Mouse (Mus musculus): ENCODE measurements around the gene Gclc.

The Gclc gene

DNA sequence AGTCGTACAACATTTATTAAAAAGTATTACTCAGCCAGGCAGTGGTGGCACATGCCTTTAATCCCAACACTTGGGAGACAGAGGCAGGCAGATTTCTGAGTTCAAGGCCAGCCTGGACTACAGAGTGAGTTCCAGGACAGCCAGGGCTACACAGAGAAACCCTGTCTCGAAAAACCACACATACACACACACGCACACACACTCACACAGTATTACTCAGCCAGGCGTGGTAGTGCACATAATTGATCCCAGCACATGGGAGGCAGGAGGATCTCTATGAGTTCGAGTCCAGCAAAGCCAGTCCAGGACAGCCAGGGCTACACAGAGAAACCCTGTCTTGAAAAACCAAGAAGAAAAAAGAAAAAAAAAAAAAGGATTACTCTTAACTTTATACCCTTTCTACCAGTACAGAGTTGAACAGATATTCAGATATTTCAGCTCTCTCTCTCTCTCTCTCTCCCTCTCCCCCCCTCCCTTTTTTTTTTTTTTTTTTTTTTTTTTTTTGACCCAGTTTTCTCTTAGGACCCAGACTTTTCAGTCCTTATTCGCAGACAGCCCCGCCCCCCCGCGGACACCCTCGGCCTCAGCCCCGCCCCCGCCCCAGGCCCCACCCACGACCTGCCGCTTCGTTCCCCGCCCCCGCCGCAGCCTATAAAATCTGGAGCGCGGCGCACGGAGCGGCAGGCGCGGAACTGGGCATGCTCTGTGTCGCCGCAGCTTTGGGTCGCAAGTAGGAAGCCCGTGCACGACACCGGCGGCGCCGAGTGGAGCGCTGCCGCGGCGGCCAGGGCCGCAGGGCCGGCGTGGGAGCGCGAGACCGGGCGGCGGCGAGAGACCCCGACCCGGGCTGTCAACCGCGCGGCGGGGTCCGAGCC, at the start of gene Gclc:
Gclc (plus strand) TSS at position 683 of the 875 bp plus-strand sequence.
- peak; percentile 97 for DNase-seq

DNA sequence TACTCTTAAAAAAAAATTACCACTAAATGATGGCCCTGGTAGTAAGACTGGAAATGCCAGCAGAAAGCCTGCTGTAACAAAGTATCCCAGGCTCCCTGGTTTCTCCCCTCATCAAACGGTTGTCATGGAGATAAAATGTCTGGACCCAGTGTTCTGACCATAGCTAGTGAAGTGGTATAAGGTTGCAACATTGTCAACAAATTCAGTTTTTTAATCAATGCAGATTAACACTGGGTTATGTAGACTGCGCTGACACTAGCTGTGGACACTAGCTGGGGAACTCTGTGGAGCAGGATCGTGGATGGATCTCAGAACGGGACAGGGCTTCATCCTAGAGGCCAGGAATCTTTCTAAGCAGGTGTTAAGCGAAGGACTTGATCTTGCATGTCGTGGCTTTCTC, 47.8 kb upstream of the Gclc start:
- no peak for DNase-seq

DNA sequence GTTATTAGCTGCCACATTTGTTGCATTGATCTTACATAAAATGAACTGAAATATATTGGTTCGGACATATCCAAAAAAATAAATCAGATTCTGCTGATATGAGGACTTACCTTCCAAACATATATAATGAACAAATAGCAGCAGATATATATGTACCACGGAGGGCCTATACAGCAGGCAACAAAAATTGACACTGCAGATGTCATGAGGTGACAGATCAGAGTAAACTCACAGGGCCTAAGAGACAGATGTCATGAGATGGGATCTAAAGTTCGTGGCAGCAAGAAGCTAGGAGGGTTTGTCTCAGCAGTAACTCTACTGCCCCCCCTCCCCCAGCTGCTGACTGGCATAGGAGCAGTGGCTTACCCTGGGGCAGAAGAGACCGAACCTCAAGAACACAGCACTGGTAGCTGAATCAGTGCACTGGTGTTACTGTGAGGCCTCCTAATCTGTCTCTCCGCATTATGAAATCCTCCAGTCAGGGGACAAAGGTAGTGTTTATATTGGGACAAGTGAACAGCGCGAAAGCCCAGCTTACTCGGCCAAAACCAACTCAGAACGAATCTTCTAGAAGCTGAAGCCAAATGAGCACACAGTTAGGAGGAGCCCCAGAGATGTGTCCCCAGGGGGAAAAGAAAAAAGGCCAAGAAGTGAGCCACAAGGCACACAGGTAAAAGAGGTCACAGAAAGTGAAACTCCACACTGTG, 46.7 kb upstream of the Gclc start:
- no peak for DNase-seq

DNA sequence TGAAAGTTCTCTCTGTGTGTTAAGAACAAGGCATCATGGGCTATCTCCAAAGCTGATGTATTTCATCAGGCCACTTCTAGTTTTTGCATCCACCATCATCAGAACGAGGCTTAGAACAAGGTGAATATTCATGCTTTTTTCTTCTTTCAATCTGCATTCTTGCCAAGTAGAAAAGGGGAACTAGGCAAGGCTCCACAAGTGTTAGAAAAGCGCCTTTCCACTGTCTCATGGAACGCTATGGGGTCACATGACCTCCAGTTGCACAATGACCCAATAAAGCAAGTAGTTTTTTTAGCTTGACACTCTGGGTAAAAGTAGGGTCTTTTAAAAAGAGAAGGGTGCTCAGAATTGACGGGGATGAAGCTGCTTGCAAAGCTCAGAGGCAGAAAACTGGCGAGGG, 45.4 kb upstream of the Gclc start:
- no peak for DNase-seq

DNA sequence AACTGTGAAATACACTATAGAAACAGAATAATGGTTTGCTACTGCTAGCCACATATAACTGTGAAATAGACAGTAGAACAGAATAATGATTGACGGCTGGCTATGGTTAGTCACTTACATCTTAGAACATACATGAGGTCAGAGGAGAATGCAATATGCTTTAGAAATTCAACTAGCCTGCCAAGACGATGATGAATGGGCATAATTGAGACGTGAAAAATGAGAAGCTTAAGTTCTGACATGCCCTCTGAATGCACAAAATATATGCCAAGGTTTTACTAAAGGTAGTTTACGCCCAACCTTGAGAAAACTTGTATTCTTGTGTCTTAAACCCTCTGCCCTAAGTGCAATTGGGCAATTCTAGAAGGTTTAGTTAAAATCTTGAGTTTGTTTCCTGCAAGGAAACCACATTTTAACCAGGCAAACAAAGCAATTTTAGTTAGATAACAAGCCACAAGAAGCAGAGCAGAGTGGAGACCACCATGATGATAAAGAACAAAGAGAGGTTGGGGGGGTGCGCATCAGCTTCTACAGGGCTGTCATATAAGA, 43.2 kb upstream of the Gclc start:
- DNase-seq: no peak

DNA sequence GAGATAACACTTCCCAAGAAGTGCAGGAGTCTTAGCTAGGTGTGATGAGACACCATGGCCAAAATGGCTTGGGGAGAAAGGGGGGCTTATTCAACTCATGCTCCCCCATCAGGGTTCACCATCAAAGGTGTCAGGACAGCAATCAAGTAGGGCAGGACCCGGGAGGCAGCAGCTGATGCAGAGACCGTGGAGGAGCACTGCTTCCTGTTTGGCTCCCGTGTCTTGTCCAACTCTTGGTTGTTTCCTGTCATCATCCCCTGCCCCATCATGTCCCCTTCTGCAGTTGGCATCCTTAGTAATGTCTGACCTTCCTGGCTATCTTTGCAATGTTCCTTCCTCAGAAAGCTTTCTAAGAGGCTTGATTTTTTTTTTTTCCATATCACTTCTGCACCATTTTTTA, 41.5 kb upstream of the Gclc start:
- no peak for DNase-seq

DNA sequence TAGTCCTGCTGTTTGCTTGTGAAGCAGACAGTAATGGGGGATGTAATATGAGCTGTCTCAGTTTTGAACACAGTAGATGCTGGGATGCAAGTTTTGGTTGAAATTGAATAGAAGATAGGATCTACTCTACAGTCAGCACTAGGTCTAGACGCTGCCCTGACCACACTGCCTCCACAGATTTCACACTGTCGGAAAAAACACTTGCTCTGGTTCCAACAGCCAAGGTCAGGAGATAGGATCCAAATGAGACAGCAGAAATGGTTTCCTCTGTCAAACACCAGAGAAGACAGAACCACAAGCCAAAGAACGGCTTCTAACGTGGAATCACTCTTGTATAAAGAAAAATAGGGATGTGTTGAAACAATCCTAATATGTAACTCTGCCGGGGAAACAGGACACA, 41.0 kb upstream of the Gclc start:
- DNase-seq: no peak

DNA sequence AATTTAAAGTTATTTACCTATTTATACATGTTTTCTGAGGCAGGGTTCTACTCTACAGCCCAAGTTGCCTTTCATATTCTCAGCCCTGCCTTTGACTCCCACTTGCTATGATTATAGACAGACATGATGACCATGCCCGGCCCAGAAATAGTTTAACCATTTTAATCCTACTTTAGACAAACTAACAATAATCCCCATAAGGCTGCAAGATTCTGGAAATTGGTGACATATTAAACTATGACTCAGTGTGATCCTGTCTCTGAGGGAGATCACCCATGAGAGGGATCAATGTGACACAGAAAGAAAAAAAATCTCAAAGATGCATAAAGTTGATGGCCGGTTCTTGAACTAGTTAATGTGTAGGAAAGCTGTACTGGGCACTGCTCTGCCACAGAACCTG, 39.1 kb upstream of the Gclc start:
- DNase-seq: no peak

DNA sequence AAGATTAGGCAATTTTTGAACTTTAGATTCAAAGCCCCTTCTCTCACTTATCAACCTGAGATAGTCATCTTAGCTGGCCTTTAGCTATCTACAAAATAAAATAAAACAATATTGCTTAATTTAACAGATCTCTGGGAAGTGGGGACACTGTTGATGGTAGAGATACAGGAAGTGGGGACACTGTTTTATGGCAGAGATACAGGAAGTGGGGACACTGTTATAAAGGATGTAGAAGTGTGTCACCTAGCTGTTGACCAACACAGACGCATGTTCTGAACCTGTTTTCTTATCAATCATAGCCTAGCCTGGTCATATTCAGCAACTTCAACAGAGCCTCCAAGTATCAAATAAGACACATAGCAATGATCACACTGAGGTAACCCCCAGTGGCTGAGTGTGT, 38.3 kb upstream of the Gclc start:
- no peak for DNase-seq

DNA sequence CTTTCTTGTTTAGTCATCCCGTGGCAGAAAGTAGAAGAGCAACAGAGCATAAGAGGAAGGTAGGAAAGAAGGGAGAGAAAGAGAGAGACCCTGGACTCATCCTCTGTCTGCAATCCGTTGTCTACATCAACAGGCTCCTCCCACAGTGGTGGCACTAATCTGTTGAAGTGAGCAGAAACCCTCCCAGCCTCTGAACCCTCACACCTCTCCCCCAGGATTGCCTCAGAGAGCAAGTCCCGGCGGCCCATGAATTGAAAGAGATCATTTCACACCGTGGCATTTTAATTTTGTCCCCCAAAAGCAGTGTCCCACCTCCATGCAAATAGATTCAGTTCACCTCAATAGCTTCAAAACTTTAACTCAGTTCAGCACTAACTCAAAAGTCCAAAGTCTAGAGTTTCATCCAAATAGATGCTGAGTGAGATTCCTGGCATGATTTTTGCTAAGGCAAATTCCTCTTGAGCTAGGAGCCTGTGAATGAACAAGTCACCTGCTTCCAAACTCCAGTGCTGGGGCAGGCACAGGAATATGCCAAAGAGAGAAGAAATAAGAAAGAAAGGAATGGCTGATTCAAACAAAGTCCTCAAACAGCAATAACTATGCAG, 36.4 kb upstream of the Gclc start:
- peak; percentile 58 for DNase-seq

DNA sequence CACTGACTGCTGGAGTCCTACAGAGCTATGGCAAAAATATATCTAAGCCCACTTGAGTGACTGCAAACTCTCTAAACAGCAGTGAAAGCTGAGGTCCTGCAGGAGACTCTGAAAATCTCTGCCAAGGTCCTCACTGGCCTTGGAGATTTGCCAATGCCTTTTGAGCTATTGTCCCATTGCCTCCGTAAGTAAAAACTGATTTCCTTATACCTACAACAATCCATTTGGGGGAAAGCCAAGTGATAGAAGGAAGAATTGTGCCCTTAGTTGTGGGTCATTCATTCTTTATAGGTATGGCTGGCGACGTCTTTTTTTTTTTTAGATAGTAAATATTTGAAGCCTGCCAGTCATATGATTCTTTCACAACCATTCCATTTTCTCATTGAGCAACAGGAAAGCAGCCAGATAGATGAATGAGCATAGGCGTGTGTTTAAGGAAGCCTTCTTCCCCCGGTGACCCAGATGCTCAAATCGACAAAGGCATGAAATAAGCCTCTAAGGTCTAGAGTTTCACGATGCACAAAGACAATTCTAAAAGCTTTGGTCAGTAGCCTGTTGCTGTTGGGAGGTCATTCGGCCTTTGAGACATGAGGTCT, 35.4 kb upstream of the Gclc start:
- DNase-seq: no peak

DNA sequence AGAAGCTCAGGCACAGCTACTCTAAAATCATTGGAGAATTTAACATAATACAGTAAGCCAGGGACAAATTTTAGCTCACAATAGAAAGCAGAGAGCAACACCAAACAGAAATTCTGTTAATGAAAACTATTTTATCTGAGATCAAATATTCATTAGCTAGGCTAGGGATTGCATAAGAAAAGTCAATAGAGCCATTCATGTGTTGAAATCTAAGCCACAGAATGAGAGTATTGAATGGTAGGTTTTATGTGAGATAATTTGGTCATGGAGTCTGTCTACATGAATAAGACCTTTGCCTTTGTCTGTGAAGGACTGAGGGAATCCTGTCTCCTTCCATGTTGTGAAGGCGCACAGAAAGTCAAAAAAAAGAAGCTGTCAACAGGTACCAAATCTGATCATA, 34.7 kb upstream of the Gclc start:
- no peak for DNase-seq

DNA sequence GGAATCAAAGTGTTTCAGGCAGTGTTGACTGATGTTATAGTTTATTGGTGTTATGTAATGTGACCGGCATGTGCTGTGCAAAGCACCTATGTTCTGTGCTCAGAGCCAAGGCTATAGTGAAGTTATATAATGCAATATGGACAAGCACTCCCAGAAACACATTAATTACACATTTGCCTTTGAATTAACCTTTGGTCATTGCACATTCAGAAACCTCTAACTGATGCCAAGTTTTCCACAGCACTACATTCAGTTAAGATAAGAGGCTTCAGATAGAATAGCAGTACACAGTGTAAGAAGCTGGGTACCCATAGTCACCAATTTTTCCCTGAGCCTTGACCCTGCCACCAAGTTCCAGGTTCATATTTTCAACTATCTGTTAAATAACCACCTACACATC, 32.0 kb upstream of the Gclc start:
- DNase-seq: no peak

DNA sequence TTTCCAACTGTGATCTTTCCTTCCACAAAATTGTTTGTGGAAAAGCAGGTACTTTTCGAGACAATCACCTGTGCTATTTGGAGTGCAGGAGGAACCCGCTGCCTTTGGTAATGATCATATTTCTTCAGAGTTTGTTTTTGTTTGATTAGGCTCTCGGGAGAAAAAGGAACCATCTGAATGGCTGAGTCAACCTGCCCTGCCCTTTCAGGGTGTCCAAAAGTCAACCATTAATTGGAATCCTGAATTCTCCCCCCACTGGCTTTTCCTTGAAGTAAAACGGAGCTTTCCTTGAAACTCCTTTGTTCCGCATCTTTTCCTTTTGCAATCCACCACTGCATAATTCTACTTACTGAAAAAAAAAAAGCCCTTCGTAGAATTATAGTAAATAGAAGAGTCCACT, 30.1 kb upstream of the Gclc start:
- no peak for DNase-seq

DNA sequence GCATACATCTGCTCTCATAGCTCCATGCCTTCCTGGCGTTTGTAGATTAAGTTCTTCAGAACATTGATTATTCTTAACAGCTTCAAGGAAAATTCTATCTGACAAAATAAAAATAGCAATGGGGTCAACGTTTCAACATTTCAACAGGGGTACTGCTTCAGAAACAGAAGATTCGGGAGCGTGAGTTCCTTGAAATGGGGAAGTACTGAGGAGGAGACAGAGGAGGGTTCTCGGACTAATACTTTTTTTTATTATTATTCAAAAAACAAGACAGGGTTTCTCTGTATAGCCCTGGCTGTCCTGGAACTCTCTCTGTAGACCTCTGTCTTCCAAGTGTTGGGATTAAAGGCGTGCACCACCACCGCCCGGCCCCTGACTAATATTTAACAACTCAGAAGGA, 28.9 kb upstream of the Gclc start:
- no peak for DNase-seq

DNA sequence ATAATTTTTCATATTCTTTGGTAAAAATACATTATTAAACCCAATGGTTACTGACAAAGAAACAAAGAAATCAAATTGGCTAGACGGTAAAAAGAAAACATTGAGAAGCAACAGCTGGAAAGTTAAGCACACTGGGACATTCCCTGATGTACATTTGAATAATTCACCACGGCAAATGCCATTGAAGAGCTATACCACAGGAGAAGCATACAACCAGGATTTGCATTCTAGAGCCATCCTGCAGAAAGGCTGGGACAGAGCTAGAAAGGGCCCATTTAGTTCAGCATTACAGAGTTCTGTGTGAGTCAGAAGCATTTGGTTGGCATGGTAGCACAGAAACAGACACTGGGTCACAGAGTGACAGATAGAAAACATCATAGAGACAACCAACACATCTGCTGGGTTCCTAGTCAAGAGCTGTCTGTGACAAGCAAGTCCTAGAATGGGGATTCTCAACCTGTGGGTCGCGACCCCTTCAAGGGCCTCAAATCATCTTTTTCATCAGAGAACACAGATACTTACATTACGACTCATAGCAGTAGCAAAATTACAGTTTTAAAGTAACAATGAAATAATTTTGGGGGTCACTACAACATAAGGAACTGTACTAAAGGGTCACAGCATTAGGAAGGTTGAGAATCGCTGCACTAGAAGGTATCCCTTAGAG, 28.2 kb upstream of the Gclc start:
- no peak for DNase-seq

DNA sequence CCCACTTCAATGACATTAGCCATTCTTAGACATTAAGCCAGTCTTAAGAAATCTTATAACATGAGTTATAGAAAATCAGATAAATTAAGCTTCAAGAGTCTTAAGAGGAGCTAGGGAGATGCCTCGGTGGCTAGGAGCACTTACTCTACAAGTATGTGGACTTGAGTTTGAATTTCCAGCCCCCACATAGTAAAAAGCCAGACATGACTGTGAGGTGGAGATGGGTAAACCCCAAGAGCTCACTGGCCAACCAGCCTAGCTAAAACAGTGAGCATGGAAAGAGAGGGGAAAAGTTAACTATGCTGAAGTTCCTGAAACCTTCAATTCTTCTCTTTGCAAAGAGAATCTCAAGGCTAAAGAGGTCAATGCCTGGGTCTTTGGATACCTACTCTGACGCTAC, 27.3 kb upstream of the Gclc start:
- DNase-seq: no peak

DNA sequence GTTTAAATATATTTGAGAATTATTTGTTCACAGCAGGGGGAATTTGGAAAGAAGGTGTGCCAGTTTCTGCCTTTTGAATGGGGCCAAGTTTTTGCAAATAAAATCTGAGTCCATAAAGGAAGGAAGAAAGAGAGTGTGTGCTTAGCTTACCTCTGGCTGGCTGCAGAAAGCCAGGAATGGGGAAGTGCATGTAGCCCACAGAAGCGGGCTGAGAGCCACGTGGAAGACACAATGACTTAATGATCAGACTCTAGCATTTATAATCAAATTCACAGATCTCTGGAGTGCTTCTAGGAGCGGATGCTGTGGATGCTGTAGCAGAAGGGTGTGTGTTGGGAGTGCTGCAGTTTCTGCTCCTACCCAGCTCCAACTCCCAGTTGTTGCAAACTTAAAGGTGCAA, 22.3 kb upstream of the Gclc start:
- DNase-seq: no peak

DNA sequence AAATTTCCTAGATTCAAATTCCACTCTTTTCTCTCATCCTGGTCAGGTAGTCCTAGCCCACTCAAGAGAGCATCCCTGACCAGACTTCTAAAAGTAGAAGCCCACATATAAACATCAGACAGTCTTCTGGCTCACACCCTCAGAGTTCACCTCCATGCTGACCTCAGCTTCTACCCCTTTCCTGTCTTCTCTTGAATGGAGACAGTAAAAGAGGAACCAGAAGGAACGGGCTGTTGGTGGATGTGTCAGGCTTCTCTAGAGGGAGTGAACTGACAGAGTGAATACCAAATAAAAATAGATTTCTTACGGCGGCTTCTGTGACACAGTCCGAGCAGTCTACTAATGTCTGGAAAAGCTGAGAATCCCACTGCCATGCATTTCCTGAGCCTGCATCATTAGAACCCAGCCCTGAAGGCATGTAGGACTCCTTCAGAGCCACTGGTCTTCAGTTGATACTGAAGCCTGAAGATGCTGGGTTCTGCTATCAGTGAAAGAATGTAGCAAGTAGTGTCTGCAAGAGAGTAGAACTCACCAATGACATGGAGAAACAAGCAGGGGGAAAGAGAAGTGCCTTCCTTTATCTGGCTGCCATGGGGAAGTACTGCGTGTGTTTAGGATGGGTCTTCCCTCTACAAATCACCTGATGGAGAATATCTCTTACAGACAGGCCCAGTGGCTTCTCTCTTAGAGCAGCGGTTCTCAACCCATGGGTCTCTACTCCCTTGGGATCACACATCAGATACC, 16.9 kb upstream of the Gclc start:
- no peak for DNase-seq

DNA sequence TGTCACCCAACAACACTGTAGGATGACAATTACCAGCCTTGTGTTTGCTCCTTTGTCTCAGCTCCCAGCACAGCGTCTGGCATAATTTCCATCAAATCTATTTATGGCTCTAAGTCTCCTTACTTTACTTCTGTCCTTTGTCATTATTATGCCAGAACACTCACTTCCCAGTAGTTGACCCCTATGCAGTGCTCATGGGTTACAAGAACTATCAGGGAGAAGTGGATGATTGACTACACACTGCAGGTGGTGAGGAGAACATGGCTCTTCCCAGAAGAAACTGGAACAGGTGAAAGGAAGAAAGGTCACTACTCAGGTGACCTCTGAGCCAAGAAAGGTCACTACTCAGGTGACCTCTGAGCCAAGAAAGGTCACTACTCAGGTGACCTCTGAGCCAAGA, 12.9 kb upstream of the Gclc start:
- no peak for DNase-seq

DNA sequence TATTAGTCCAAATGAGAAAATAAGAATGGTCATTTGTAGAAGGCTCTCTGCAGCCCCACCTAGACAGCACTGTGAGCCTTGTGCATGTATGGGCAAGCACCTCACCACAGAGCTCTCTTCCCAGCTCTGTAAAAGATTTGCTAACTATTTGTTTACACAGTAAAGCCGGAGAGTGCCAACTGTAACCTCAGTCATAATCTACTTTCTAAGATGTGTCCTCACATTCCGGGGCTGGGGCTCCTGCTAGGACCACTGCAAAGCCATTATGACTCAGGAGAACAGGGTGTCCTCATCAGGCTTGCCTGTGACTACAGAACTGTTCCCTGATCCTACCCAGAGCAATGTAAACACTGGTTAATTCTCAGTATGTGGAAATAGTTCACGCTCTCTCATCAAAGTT, 9.5 kb upstream of the Gclc start:
- DNase-seq: peak; percentile 40

DNA sequence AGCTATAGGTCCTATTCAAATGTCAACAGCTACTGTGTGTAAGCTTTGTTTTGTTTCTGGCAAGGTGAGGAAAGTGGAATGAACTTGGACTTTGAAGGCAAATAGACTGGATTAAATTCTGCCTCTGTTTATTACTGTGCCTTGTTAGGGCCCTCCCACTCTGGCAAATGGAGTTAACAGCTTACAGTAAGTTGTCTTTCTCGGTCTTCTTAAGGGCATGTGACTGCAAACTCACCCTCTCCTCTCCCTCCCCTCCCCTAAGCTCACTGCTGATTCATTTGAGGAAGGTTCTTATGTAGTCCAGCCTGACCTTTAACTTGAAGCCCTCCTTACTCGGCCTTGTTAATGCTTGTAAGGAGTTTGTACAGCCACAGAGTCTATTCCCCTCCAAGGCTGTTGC, 8.0 kb upstream of the Gclc start:
- no peak for DNase-seq

Data from kidney, adult 18-20 months (tissue).